Mouse (Mus musculus) T-helper 17 cell (primary cell): ENCODE results near the gene Zdhhc12.
"Not testable (repeated sequence)": the region's sequence is repeated elsewhere in the genome, so short reads cannot be mapped to it uniquely, and the experiment has no call there.

ENCODE experiments used
- in situ Hi-C, 2 experiments: fragments of 300-600 bp; cut with MboI, MseI; formaldehyde crosslinking; loops; 1 replicate in 1 of 2; 2 replicates in 1 of 2; pipeline ENCODE4 v1.15.1; 2025; ENCODE audit warnings: high pct_unique_total_duplicates in 2 of 2

Zdhhc12 gene

DNA sequence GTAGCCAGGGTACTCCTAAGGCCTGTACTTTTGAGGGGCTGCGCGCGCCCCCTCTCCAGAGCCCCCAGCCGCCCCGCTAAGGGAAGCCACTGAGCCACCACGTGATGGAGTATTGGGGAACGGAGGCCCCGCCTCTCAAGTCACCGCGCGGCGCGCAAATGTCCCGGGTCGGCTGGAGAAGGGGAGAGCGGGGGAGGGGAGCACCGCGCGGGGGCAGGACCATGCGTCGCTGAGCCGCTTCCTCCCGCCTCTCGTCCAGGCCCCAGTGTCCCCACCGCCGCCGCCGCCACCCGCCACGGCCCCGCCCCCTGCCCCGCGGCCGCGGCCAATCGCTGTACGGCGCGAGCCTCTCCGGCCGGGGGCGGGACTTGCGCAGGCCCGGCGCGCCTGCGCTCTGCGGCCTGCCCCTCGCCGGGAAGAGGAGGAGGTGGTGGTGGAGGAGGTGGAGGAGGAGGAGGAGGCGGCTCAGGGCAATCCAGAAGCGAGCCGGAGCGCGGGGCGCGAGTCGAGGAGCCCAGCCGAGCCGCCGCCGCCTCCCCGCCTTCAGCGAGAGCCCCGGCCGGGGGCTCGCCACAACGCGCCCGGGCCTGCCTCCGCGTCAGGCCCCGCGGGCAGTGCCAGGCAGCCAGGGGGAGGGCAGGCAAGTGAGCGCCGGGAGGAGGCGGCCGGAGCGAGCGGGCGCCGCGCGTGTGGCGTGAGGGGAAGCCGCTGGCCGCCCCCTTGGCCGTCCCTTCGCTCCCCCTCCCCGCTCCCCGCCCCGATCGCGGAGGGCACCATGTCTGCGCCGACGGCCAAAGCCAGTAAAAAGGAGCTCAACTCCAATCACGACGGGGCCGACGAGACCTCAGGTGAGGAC is 27.2 kb downstream of the Zdhhc12 start:
- in situ Hi-C loops: loop anchor here in 1 of 2 experiments (10.0 kb wide), 1 partner anchor 759 kb away; no protein-coding TSS in a partner anchor

DNA sequence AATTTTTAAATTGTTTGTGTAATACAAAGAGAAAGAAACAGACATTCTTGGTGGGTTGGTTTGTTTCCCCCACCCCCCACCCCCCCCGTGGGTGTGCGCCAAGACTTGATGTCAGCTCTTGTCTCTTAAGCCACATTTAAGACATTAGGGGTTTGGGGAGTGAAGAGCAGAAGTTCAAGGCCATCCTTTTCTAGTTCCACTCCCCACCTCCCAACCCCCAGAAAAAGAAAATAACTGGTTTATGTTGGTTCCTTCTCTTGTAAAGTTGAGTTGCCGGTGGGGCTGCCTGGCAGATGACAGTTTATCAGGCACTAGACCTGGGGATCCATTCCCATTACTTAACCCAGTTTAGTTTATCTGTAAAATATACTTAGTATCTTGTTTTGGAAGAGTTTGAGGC is 29.1 kb downstream of the Zdhhc12 start:
- in situ Hi-C loops: loop anchor here in 1 of 2 experiments (10.0 kb wide), 1 partner anchor 761 kb away; no protein-coding TSS in a partner anchor

DNA sequence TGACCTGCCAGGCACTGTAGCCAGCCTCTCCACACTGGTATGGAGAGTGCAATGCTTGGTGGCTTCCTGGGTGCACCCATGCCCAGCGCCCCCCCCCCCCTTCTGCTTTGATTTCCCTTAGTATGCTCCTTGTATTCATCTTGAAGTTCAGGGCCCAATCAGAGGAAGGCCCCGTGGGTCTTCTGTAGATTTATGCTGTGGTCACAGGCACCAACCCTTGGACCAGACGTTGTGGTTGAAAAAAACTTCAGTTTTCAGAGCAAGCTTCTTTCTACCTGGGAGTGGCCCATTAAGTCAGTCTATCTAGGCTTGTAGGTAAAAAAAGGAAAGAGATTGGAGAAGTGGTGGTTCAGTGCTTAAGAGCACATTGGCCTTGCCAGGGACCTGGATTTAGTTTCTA is 29.7 kb downstream of the Zdhhc12 start:
- in situ Hi-C loops: loop anchor here in 1 of 2 experiments (10.0 kb wide), 1 partner anchor 761 kb away; no protein-coding TSS in a partner anchor

DNA sequence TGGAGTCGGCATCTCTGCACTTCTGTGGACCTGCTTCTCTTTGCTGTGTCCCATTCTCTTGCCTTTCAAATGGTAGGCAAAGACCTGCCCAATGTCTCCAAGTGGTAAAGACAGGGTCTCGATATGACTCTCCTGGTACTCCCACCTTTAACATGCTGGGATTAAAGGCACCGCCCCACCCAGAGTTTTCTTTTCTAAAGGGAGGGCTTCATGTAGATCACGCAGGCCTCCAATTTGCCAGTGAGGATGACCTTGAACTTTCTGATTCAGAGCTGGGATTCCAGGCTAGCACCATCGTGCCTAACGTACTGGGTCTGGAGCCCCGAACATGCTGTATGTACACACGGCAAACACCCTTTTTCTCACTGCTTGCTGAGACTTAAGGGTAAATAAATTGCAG is 30.2 kb downstream of the Zdhhc12 start:
- in situ Hi-C loops: loop anchor here in 1 of 2 experiments (10.0 kb wide), 1 partner anchor 762 kb away; no protein-coding TSS in a partner anchor

DNA sequence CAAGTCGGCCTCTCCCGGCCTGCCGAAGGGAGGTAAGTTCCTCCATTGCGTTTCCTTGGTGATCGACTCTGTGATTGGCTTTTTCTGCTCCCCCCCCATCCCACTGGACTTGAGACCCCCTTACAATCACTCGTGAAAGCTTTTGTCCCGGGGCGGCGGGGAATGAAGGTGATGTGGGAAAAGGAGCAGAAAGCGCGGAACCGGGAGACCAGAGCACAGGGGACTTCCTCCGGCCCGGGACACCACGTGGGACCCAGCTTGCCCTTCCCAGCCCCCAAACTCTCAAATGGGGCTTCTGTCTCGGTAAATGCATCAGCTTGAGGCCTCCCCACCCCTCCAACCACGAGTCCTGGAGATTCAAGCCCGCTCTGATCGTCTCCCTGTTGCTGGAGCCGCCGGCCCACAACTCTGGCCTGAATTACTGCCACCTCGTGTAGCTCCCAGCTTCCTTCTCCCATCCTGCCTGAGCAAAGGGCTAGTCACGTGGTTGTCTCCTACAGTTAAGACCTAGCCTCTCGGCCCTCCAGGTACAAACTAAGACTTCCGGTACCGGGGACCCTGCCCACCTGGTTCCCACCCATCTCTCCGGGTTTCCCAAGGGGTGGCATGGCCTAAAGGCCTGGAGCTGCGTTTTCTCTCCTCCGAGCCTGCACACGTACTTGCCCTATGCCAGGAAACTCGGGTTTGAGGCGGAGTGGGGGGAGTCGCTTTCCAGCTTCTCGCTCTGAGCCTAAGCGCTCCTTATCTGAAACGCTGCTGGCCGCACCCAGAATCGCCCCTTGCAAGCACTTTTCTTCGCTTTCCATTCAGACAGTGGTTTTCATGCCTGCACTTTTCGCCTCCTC is 31.0 kb downstream of the Zdhhc12 start:
- in situ Hi-C loops: loop anchor here in 1 of 2 experiments (10.0 kb wide), 1 partner anchor 762 kb away; no protein-coding TSS in a partner anchor

DNA sequence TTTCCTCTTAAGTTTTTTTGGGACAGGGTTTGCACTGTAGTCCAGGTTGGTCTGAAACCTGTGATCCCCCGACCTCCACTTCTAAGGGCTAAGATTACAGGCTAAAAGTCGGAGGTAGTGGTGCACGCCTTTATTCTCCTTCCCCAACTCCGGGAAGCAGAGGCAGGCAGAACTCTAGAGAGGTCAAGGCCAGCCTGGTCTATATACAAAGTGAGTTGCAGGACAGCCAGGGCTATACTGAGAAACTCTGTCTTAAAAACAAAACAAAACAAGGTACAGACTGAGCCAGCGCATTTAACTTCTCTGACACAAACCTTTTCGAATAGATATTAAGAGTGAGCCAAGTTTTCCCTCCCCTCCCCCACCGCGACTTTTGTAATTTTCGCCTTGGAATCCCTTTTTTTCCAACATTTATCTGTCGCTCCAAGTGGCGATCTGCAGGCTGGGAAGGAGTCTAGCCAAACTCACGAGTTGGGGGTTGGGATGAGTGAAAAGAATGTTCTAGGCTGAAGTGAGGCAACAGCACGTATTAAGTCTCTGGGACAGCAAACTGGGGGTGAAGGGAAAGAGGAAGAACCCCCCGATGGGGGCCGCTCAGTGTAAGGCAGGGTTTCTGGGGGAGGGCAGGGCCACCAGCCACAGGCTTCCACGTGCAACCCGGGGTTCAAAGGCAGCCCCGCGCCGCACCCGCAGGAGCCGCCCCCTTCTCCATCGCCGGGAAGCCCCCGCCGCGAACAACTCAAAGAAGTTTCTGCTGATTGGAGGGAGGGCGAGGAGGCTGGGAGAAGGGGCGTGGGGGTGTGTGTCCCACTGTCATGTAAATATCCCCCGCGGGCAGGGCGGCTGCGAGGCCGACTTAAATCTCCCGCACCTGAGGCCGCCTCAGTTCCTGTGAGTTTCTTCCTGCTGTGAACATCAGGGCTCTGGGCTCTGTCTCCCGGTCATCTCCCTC is 32.0 kb downstream of the Zdhhc12 start:
- in situ Hi-C loops: loop anchor here in 1 of 2 experiments (10.0 kb wide), 1 partner anchor 763 kb away; no protein-coding TSS in a partner anchor

DNA sequence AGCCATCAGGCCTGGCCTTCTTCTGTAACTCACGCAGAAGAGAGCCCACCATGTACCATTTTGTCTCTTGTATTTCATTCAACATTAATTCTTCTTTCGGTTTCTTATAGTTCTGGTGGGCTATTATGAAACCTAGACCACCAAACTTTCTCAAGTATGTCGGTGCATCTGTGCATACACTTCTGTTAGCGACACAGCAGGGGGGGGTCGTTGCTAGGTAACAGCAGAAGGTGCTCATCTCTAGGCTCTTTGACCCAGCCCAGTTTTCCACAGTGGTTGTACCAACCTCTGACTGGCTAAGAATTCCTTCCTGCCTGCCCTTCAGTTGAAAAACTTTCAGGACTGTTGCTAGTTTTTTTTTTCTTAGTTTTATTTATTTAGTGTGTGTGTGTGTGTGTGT is 35.0 kb downstream of the Zdhhc12 start:
- in situ Hi-C loops: no loop called here

DNA sequence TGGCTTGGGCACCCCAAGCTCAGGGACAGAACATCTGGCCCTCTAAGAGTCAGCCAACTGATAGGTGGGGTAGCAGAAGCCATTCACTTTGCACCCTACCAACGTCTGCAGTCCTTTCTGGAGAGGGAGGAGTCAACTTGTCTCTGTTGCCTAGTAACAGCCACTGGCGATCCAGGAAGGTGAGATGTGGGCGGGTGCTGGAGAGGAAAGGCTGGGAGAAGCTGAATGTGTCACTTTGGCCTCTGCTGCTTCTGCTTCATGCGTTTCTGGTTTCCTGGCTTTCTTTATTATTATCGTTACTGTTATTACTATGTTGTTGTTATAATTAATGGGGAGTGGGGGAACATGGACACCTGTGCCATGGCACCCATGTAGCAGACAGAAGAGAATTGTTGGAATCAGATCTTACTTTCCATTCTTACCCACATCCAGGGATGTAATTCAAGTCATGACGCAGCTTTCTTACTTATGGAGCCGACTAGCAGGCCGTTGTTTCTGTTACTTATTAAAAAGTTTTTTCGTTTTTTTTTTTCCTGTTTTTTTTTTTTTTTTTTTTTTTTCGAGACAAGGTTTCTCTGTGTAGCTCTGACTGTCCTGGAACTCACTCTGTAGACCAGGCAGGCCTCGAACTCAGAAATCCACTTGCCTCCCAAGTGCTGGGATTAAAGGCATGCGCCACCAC is 36.1 kb downstream of the Zdhhc12 start, which contains the start of gene Set:
Gene Set, plus strand, starts transcription at position 156 of the 682 bp plus-strand sequence.
- in situ Hi-C loops: no loop called here

DNA sequence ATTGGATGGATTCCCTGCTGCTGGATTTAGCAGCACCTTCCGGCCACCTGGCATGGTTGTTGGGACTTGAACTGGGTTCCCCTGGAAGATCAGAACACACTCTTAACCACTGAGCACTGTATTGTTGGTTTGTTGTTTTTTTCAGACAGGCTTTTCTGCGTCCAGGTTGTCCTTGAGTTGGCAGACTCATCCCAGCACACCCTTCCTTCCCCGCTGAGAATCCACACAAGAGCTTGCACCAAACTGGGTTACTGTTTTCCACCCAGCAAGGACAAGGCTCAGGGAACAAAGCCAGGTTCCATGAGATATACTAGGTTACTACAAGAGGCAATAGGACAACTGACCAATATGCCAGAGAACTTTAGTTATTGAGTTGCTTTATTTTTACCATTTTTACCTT is 36.7 kb downstream of the Zdhhc12 start:
- in situ Hi-C loops: no loop called here

DNA sequence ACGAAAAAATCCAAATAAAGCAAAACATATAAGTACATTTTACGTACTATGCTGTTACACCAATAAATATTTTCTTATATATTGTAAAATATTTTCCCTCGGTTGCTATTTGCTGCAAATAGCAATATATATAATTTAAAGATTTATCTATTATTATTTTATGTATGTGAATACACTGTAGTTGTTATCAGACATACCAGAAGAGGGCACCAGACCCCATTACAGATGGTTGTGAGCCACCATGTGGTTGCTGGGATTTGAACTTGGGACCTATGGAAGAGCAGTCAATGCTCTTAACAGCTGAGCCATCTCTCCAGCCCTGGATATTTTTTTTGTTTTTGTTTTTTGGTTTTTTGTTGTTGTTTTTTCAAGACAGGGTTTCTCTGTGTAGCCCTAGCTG is 38.1 kb downstream of the Zdhhc12 start:
- in situ Hi-C loops: not testable (repeated sequence)

DNA sequence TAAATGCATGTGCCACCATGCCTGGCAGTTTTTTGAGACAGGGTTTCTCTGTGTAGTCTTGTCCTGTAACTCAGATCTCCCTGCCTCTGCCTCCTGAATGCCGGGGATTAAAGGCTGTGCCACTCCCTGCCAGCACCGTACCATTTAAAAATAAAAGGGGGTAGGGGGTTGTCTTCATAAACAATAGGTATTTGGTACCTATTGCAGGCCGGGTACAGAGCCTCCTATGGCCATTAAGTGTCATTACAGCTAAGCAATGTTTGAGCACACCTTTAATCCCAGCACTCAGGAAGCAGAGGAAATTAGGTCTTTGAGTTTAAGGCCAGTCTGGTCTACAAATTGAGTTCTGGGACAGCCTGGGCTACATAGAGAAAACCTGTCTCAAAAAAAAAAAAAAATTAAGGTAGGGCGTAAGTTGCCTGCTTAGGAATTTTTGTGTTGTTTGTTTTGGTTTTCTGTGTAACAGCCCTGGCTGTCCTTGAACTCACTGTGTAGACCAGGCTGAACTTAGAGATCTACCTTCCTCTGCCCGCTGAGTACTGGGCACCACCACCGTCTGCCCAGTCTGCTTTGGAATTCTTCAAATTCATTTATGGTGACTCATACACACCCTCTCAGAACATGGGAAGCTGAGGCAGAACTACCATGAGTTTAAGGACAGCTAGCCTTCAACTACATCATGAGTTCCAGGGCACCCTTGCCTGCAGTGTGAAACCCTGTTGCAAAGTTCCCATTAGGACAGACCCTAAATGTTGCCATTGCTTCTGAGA is 41.3 kb downstream of the Zdhhc12 start:
- in situ Hi-C loops: no loop called here

DNA sequence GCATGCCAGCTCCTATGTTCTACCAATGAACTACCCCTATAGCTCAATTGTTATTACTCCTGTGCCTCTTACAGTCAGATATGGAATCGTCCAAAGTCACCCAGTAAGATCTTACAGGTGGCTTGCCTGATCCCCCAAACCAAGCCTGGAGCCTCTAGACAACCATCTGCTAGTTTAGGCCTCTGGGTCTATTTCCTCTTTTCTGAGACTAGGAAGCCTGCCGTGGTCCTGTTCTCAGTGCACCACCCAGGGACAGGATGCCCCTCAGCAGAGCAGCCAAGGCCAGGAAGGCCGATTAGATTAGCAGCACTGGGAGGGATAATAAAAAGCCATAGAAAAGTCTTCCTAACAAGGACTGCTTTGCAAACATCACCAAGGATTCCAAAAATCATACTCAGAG is 43.6 kb downstream of the Zdhhc12 start:
- in situ Hi-C loops: loop anchor here (5.0 to 10.0 kb wide), 2 partner anchors 42 to 755 kb away; partner anchors contain the start of genes 1700001O22Rik (in 1 of the 2), Ntmt1 (in 1 of the 2) and Zdhhc12 (in 1 of the 2)

DNA sequence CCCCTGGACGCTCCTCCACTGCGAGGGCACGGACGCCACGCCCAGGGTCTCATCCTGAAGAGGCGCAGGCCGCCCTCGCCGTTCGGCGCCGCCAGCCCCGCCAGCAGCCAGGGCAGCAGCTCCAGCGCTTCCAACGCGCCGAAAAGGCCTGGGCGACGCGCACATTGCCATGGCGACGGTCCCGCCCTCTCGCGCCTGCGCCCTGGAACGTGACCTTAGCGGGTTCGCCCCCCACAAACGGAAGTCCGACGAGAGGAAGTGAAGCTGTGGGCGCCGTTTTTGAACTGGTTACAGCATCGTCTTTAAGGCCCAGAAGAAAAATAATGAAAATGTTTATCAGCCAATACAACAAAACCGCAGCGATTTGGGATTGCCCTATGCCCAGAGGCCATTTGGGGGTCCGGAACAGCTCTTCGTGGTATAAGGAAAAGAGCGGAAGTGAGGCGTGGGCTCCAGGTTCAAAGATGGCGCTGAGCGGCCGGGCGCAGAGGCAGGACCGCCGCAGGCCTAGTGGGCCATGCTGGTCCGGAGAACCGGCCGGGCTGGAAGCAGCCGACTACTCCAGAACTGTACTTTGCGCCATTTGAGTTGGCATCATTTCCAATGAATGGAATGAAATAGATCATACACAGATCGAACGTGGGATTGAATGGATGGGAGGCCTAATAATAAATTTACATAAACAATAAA is 44.6 kb downstream of the Zdhhc12 start, which contains the start of gene Wdr34:
Gene Wdr34, minus strand, starts transcription at position 183 of the 690 bp plus-strand sequence.
- in situ Hi-C loops: loop anchor here (5.0 to 10.0 kb wide), 2 partner anchors 43 to 756 kb away; partner anchors contain the start of genes 1700001O22Rik (in 1 of the 2), Ntmt1 (in 1 of the 2) and Zdhhc12 (in 1 of the 2)

DNA sequence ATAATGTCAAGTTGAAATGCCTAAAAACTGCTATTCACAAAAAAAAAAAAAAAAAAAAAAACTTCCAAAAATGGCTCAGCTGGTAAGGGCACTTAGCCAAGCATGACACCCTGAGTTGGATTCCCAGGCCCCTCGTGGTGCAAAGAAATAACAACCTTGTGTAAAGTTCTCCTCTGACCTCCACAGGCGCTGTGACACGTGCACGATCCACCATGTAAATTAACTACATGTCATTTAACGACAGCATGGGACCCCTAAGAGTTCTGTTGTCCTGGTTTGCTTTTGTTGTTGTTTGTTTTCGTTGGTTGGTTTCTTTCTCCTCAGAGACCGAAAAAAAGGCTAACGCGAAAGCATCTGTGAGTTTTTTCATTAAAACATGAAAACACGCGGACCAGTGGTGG is 45.3 kb downstream of the Zdhhc12 start:
- in situ Hi-C loops: loop anchor here (5.0 to 10.0 kb wide), 2 partner anchors 44 to 757 kb away; partner anchors contain the start of genes 1700001O22Rik (in 1 of the 2), Ntmt1 (in 1 of the 2) and Zdhhc12 (in 1 of the 2)

DNA sequence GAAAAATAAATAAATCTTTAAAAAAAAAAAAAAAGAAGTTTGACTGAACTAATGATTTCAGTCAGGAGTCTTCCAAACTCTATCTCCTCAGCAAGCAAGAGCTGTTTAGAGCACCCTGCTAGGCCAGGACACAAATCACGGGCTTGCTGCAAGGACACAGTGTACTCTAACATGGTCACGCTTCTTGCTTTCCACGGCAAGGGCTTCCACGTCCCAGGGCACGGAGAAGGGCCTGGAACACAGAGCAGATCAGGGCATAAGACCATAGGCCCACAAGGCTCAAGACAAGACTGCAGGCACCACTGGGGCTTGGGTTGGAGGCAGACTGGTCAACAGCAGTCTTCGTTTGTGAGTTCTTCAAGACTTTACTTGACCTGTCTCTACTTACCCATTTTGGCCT is 46.3 kb downstream of the Zdhhc12 start:
- in situ Hi-C loops: loop anchor here (5.0 to 10.0 kb wide), 2 partner anchors 45 to 758 kb away; partner anchors contain the start of genes 1700001O22Rik (in 1 of the 2), Ntmt1 (in 1 of the 2) and Zdhhc12 (in 1 of the 2)

DNA sequence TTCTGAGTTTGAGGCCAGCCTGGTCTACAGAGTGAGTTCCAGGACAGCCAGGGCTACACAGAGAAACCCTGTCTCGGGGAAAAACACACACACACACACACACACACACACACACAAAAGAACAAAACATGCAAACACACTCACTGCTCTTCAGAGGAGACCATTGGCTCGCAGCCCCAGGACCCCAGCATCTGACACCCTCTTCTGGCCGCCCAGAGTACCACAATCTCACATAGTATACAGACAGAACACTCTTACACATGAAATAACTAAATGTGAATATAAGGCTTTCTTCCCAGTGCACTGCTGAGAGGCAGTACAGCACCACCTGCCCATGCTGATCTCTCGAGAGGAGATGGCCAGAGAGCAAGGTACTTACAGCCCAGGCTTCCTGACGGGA is 48.9 kb downstream of the Zdhhc12 start:
- in situ Hi-C loops: loop anchor here in 1 of 2 experiments (5.0 to 10.0 kb wide), 2 partner anchors 53 to 760 kb away; partner anchors contain the start of genes 1700001O22Rik and Ntmt1

DNA sequence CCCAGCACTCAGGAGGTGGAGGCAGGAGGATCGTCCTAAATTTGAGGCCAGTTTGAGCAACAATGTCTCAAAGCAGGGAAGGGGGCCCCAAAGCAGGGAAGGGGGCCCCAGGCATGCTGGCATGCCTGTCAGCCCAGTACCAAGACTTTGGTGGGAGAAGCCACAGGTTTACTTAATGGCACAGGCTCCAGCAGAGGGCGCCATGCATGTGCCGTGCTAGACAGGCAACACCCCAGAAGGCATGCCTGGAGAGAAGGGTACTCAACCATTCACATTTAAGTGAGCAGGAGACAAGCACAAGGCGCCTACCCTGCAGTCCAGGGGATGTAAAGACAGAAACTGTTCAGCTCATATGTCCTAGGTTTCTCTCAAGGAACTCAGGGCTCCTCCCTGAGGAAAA is 51.0 kb downstream of the Zdhhc12 start:
- in situ Hi-C loops: loop anchor here in 1 of 2 experiments (5.0 to 10.0 kb wide), 2 partner anchors 55 to 762 kb away; partner anchors contain the start of genes 1700001O22Rik and Ntmt1
